Mouse (Mus musculus) heart, adult 11 months (tissue): ENCODE data around the gene Ifi27l2b.
"Not testable (repeated sequence)": the region's sequence is repeated elsewhere in the genome, so short reads cannot be mapped to it uniquely, and the experiment has no call there.

Experiments
- DNase-seq: peaks from one replicate; pipeline ENCODE4 v3.0.0; 2022

Gene Ifi27l2b

DNA sequence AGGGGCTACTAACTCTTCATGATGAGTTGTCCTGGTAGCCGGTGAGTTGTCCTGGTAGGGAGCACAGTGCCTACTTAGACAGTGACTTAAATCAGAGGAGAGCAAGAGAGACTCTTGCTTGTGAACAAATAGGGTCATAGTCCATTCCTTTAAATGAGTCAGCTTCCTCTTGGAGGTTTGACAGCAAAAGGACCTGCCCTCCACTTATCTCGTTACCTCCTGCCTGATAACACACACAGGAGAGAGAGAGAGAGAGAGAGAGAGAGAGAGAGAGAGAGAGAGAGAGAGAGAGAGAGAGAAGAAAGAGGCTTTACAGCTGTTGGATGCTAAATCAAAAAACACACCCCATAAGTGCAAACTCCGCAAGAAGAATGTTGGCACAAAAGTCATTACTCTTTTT, at the start of gene Ifi27l2b:
TSS of gene Ifi27l2b (minus strand) at position 84 of the 400 bp plus-strand sequence.
- DNase-seq: peak; percentile 15

- no peak for DNase-seq
Measured at GRCm38 (mm10) chr12:103504402-103504801, 47.4 kb upstream of the Ifi27l2b start.

DNA sequence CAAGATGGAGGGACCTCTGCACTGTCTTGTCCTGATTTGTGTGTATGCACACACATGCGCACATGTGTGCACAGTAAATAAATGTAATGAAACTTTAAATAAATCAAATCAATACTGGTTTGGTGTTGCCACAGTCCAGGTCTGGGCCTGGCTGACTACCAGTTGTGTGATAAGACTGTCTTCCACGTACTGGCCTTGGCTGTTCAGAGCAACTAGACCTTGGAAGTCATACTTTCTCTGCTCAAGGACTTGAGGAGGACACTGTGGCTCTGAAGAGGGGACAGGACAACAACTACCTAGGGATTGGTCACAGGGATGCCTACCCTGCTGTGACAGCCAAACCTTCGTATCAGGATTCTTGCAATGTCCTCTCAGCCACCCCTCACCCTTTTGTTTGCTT, 46.3 kb upstream of the Ifi27l2b start:
- no peak for DNase-seq

DNA sequence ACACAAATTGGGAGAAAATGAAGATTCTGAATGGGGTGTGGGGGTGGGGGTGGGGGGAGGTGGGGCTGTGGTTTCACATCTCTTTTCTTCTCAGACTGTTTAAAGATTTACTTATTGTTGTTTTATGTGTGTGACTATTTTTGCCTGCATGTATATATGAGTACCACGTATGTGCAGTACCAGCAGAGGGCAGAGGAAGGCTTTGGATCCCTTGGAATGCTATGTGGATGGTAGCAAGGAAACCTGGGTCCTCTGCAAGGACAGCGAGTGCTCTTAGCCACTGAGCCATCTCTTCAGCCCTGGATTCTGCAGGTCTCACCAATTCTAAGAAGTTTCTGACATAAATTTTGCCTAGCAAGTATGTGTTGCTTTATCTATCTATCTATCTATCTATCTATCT, 42.2 kb upstream of the Ifi27l2b start:
- peak; percentile 46 for DNase-seq

GRCm38 (mm10) chr12:103498768-103499167, 41.7 kb upstream of the Ifi27l2b start:
- no peak for DNase-seq

GRCm38 (mm10) chr12:103494486-103494885, 37.5 kb upstream of the Ifi27l2b start:
- DNase-seq: peak; percentile 79

DNA sequence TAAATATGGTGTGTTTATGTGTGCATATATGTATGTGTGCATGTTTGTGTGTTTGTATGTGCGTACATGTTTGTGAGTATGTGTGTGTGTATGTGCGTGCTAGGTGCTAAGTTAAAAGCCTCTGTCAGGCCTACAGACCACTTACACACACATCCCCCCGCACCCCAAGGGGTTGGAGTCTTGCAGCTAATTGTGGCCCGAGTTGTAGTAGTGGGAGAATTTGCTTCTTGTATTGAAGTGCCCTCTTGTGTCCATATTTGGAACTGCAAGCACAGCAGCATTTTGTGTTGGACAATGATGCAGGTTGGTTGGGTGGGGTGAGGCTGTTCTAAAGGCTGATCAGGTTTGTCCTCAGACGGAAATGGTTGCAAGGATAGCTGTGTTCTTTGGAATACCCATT, 35.7 kb upstream of the Ifi27l2b start:
- peak; percentile 97 for DNase-seq

- peak; percentile 91 for DNase-seq
Measured at GRCm38 (mm10) chr12:103491091-103491730, 34.2 kb upstream of the Ifi27l2b start.

DNA sequence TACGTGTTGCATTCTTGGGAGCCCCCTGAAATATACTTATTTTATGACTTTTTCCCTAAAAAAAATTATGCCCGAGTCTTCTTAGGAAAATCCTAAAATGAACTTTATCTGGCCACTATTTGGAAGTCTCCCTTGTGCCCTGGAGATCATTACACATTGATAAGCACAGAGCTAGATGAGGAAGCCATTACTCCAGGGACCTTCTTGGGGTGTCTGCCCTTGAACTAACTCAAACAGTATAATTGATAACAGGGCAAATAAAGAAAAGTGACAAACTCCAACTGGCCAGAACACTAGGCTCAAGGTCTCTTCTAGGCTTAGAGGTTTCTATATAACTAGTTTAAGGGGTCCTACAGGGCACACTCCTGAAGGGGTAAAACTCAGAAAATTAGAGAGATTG, 30.7 kb upstream of the Ifi27l2b start:
- DNase-seq: peak; percentile 74

DNA sequence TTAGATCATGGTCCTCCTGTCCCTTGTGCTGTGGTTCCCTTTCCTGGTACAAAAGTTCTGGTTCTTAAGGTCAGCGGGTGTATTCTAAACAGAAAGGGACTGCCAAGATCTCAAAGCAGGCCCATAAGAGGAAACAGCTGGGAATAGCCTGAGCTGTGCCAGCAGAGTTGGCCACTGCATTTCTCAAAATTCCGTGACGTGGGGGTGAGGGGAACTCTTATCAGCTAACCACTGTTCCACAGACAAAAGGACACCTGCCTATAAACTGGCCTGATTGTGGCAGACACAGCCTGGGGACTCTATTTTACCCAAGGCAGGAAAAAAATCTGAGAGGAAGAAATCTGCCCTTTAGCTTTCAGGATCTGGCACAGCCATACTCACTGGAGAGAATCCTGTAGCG, 30.3 kb upstream of the Ifi27l2b start:
- peak; percentile 98 for DNase-seq

GRCm38 (mm10) chr12:103486726-103487125, 29.7 kb upstream of the Ifi27l2b start:
- DNase-seq: peak; percentile 96

- DNase-seq: peak; percentile 84
Measured at GRCm38 (mm10) chr12:103484200-103484972, 27.4 kb upstream of the Ifi27l2b start.

DNA sequence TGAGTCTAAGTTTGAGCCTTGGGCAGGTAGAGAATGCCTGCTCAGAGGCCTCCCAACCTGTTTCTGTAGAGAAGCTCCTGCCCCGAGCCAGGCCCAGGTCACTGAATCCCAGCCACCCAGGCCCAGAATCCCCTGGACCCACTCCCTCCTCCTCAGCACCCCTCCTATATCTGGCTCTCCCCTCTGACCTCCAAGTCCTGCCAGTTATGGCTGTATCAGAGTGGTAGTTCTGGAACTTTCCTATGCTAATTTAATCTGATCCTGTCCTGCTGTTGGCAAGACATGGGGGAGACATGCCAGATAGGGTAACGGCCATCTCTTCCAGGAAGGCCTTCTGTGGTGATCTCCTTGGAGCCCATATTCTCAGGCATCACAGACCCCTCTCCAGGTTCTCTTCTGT, 25.8 kb upstream of the Ifi27l2b start:
- peak; percentile 82 for DNase-seq

DNA sequence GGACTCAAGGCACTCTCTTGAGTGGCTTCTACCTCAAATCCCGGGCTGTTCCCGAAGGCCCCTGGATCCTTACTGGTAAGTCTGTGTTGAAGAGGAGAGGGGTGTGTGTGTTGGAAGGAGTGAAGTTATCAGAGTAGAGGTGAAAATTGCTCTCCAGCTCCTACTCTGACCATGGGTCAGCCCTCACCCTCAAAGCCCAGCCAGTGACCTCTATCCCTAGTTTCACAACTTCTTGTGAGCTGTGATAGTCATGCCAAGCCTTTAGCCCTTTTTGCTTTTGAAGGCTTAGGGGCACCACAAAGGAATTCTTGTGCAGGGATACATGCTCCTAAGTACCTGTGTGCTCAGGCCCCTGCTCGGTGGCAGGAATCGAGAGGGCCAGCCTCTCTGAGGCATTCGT, 24.6 kb upstream of the Ifi27l2b start:
- DNase-seq: peak; percentile 79

DNA sequence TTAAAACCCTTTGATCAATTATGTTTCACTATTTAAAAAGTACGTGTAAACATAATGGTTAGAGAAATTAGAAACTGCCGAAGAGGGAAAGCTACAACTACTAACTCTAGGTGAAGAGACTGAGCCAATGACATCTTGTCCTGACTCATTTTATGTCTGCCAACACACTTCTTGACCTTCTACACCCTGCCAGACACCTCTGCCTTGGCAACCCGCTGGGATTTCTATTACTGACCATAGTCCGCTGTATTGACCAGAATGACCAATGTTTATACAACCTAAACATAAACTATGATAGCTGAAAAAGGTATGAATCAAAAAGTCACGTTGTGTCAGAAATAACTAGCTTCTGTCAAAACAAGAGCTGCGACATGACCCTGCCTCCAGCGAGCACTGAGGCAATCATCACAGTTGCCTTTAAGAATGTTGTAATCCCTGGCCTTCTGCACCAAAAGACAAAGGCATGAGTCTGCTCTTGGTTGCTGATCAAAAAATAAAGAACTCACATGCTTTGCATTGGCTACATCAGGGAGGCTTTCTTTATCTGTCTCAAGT, 20.5 kb upstream of the Ifi27l2b start:
- peak; percentile 79 for DNase-seq

DNA sequence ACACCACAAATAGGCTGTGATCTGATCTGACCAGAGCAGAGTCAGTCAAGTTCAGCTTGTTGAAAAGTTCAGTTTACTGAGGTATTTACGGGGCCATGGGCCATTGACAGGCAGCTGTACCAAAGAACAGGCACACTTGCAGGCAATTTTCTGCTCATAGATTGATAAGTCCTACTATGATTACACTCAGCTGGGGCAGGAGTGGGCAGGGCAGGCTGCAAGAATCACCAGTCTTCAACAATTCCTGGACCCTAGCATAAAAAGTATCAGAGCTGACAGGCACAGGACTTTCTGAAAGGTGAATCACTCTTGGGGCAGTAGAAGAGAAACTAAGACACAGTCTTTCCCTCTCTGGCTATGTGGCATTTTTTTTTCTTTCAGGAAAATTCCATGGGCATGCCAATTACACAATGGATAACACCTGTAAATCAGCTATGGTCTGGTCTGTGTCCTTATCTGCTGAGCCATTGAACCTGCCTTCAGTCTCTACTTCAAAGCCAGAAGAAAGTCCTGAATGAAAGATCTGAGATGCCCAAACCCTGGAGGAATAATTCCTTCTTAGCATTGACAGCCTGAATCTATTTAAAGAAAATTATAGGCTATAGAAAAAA, 19.9 kb upstream of the Ifi27l2b start:
- DNase-seq: peak; percentile 65

DNA sequence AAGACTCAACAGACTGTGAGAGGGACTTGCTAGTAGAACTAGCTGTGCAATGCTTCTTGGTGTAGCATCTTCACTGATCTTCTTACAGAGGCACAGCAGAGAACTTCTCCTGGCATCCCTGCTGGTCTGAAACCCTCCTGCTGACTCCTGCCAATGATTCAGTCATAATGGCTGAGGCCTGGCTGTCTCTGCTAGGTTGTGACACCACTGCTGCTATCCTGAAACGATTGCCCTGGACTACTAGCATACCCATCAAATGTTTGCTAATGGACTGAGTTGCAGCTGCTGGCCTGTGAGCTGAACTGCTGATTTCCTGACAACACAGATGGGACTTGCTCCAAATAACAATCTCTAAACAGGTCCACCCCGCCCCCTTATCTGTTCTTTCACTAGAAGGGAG, 17.5 kb upstream of the Ifi27l2b start:
- peak; percentile 92 for DNase-seq

- DNase-seq: not testable (repeated sequence)
Measured at GRCm38 (mm10) chr12:103456727-103457126, 296 bp downstream of the Ifi27l2b start.

DNA sequence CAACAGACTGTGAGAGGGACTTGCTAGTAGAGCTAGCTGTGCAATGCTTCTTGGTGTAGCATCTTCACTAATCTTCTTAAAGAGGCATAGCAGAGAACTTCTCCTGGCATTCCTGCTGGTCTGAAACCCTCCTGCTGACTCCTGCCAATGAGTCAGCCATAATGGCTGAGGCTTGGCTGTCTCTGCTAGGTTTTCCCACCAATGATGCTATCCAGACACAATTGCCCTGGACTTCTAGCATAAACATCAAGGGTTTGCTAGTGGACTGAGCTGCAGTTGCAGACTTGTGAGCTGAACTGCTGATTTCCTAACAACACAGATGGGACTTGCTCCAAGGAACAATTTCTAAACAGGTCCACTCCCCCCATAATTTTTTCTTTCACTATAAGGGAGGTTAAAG, 3.7 kb downstream of the Ifi27l2b start:
- DNase-seq: peak; percentile 29

DNA sequence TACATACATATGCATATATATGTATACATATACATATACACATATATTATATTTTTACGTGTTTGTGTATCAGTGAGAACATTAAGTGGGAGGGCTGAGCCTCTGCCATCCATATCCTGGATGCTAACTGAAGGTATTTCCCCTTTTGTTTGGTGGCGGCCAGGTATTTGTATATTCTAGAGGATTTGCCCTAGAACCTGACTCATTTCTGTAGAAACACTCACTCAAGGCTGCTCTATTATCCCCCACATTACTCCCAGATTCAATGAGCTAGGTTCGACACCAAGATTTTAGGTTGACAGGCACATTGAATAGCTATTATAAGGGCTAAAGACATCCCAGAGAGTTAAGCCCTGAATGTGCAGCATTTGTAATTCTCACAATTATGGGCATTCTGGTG, 12.0 kb downstream of the Ifi27l2b start:
- no peak for DNase-seq

DNA sequence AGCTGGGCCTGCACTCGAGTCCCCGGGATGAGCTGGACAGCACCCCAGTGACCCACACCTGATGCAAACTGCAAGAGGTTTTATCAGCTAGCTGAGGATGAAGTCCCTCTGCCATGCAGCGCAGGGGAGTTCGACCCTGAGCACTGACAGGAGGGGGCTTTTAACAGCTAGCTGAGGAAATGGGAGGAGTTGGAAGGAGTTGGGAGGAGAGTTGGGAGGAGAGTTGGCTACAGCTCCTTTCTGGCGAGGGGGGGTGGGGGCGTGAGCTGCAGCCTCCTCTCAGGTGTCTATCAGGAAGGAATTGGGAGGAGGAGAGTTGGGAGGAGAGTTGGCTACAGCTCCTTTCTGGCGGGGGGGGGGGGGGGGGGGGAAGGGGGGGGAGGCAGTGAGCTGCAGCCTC, 12.8 kb downstream of the Ifi27l2b start:
- DNase-seq: peak; percentile 94

- DNase-seq: peak; percentile 97
Measured at GRCm38 (mm10) chr12:103443524-103443923, 13.5 kb downstream of the Ifi27l2b start, which contains the start of gene Ifi27l2a. TSS of gene Ifi27l2a (minus strand) at chr12:103443680.

DNA sequence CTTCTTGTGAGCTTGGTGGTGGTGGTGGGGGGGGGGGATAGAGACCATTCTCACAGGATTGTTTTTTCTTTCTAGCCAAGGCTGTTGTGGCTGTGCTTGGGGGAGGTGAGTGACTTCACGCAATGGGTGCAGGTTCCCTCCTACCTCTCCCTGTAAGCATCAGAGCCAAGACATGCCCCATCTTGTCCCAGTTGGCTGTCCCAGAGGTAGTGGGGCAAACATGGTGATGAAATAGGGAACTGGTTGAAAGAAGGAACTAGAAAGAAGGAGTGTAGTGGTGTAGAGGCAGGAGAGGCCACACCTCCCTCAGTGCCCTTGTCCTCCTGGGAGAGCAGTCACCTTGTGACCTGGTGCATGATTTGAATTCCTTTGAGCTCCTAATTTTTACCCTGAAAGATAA, 19.4 kb downstream of the Ifi27l2b start:
- DNase-seq: peak; percentile 86

DNA sequence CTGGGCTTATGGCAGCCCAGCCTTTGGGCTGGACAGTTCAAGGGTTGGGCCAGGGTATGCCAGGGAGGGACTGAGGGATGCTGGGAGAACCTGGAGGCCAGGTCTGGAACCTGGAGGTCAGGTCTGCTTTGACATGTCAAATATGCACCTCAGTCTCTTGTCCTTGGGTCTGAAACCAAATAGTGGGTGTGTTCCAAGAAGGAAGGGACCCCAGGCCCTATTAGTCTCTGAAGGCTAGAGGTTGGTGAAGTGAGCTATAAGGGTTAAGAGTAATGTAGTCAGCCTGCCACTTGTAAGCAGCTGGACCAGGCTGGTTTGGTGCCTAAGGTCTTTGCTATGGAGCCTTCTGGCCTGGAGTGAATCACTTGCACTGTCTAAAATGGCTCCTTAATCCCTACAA, 22.2 kb downstream of the Ifi27l2b start:
- peak; percentile 90 for DNase-seq
